Mouse (Mus musculus) heart, embryonic 14.5 days (tissue): Measurements from ENCODE around the gene Slc7a14. TPM values are rescaled to one million over a fixed set of nuclear protein-coding genes. Genes with fewer than 3 reads are reported as not detected.

ENCODE experiments used
- ATAC-seq: fragments of 200-750 bp; cut with Nextera tagmentation; 2 replicates; pipeline ENCODE4 v1.8.0; 2017; ENCODE audit warnings: low read depth, moderate TSS enrichment; ENCODE audit not compliant: insufficient number of reproducible peaks, insufficient read depth, low FRiP score
- H3K27ac ChIP-seq, 2 experiments: fragments of 200-500 bp in 1 of 2; fragments of 300-500 bp in 1 of 2; sonication (generic) in 1 of 2; replicated peaks in 1 of 2; 2 replicates each; pipeline ENCODE4 v1.5.1; 2012 to 2014; ENCODE audit warnings: low read depth in 2 of 2, low read length in 2 of 2, control low read depth in 1 of 2, mild to moderate bottlenecking in 1 of 2, mixed read lengths in 1 of 2; ENCODE audit not compliant: control insufficient read depth in 1 of 2, insufficient read depth in 1 of 2
- H3K27me3 ChIP-seq: fragments of 300-500 bp; sonication (generic); 2 replicates; pipeline ENCODE4 v1.6.1; 2014; ENCODE audit warnings: mild to moderate bottlenecking, low read length, control low read depth; ENCODE audit not compliant: control insufficient read depth, insufficient read depth
- H3K36me3 ChIP-seq: fragments of 300-500 bp; sonication (generic); 2 replicates; pipeline ENCODE4 v1.6.1; 2014; ENCODE audit warnings: mild to moderate bottlenecking, control low read depth, low read length, mixed read lengths; ENCODE audit not compliant: control insufficient read depth, insufficient read depth
- H3K4me1 ChIP-seq, 2 experiments: fragments of 200-500 bp in 1 of 2; fragments of 300-500 bp in 1 of 2; sonication (generic) in 1 of 2; 2 replicates each; pipeline ENCODE4 v1.6.1; 2012 to 2014; ENCODE audit warnings: low read length in 2 of 2, control low read depth in 1 of 2, mixed read lengths in 1 of 2; ENCODE audit not compliant: control insufficient read depth in 2 of 2, insufficient read depth in 2 of 2
- H3K4me2 ChIP-seq: fragments of 300-500 bp; sonication (generic); 2 replicates; pipeline ENCODE4 v1.6.1; 2014; ENCODE audit warnings: mild to moderate bottlenecking, low read length
- H3K4me3 ChIP-seq, 2 experiments: fragments of 200-500 bp in 1 of 2; fragments of 300-500 bp in 1 of 2; sonication (generic) in 1 of 2; 2 replicates each; pipeline ENCODE4 v1.5.1; 2012 to 2014; ENCODE audit warnings: low read length in 2 of 2, mild to moderate bottlenecking in 2 of 2, control low read depth in 1 of 2, low read depth in 1 of 2, moderate library complexity in 1 of 2; ENCODE audit not compliant: control insufficient read depth in 1 of 2, insufficient read depth in 1 of 2
- H3K9ac ChIP-seq: fragments of 300-500 bp; sonication (generic); 2 replicates; pipeline ENCODE4 v1.6.1; 2014; ENCODE audit warnings: mild to moderate bottlenecking, low read length
- H3K9me3 ChIP-seq: fragments of 300-500 bp; sonication (generic); 2 replicates; pipeline ENCODE4 v1.6.1; 2016; ENCODE audit warnings: low read length, control low read depth; ENCODE audit not compliant: control insufficient read depth
- WGBS: fragments of 180-500 bp; shearing (Covaris S2); extraction: QIAGEN DNeasy Blood & Tissue Kit; methylation state at CpG from one replicate; pipeline ENCODE4 v1.1.7; 2014; 5-methylcytosine and 5-hydroxymethylcytosine counted together
- polyA plus RNA-seq: library from polyadenylated mRNA; unstranded; fragments of >200 nt; fragmentation: Nextera tagmentation; extraction: Ambion mirVana; gene quantifications from 2 replicates; pipeline ENCODE4 v1.2.1, GENCODE M21; 2014

The Slc7a14 gene
- polyA plus RNA-seq, 1 experiment from 2014 or later: 0.66 TPM

DNA sequence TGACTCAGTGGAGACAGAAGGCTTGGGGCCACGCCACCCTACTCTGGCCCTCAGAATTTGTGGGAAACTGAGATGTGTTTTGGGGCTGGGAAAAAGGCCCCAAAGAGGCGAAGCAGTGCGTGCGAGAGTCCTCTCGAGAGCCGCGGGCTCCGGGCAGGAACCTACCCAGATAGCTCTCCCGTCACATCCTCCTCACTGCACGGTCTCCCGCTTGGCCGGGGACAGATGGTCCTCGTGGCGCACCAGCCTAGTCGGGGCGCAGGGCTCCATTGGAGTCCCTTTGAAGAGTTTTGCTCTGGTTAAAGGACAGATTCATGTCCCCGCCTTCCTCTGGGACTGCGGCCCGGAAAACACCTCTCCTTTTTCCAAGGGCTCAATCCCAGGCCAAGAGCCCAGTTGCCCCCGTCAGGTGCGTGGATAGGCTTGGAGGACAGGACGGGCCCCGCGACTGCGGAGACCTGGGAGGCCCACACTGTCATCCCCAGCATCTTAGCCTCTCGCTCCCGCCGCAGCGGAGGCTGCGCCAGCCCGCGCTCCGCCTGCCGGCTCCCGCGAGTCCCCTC, 726 bp downstream of the Slc7a14 start:
- ATAC-seq: no peak
- Histone ChIP-seq H3K4me3 (peak overlapping the region; percentile 5 to 19; a peak in 3 of 4 replicates), H3K9ac (no peak overlapping the region), H3K27ac (no peak overlapping the region), H3K4me1 (peaks cover 0 to 3% of the 10 kb centered on the region in 2 experiments; a peak in 1 of 4 replicates), H3K4me2 (peak overlapping the region; percentile 35), H3K27me3 (peaks cover 42% of the 10 kb centered on the region), H3K9me3 (no peaks in the 10 kb centered on the region), H3K36me3 (no peaks in the 10 kb centered on the region)
- 2% methylated on average over 36 of the region's 36 CpGs for WGBS

DNA sequence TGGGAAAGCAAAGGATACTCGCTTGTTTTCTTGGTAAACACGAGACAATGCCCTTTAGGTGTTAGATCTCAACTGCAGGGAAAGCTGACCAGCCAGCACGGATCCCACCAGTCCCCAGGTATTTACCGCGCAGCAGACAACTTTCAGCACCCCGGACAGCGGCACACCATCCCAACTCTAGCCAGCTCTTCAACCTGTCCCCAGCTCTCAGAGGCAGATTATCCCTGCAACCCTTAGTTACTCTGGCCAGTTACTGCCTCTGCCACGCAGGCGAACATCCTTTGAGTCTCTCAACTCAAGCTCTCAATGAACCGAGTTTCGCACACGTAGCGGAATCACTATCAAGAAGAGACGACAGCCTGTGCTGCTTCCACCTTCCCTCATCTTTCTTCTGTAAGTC, 1.3 kb downstream of the Slc7a14 start:
- no peak for ATAC-seq
- Histone ChIP-seq H3K9ac (no peak overlapping the region), H3K27me3 (peaks cover 42% of the 10 kb centered on the region), H3K4me1 (peaks cover 0 to 3% of the 10 kb centered on the region in 2 experiments; a peak in 1 of 4 replicates), H3K4me2 (peak overlapping the region; percentile 35; the same call in 1 of the 2 replicates), H3K9me3 (no peaks in the 10 kb centered on the region), H3K36me3 (no peaks in the 10 kb centered on the region), H3K27ac (no peak overlapping the region), H3K4me3 (0 out of 4 replicates have a peak overlapping the region, but pooled peaks of 1 of the 2 experiments have one; percentile 9)
- WGBS: 1% methylated on average over 14 of the region's 14 CpGs

DNA sequence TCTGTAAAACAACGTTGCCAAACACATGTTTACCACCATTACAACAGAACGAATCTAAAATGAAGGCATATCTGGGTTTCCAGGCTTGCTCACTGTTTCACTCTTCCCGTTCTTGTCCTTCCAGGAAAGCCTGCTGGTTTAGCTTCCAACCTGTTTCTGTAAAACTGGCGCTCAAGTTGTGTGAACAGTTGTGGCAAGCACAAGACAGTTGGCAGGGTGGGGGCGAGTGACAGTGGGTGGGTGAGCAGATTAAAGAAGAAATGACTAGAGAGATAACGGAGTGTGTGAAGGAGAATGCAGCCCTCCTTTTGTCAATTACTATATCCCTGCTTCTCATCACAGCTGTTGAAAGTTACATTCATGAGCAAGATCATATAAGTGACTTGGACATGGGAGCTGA, 2.2 kb downstream of the Slc7a14 start:
- peaks cover 42% of the 10 kb centered on the region for H3K27me3 ChIP-seq
- WGBS: 64% methylated on average over 6 of the region's 6 CpGs

DNA sequence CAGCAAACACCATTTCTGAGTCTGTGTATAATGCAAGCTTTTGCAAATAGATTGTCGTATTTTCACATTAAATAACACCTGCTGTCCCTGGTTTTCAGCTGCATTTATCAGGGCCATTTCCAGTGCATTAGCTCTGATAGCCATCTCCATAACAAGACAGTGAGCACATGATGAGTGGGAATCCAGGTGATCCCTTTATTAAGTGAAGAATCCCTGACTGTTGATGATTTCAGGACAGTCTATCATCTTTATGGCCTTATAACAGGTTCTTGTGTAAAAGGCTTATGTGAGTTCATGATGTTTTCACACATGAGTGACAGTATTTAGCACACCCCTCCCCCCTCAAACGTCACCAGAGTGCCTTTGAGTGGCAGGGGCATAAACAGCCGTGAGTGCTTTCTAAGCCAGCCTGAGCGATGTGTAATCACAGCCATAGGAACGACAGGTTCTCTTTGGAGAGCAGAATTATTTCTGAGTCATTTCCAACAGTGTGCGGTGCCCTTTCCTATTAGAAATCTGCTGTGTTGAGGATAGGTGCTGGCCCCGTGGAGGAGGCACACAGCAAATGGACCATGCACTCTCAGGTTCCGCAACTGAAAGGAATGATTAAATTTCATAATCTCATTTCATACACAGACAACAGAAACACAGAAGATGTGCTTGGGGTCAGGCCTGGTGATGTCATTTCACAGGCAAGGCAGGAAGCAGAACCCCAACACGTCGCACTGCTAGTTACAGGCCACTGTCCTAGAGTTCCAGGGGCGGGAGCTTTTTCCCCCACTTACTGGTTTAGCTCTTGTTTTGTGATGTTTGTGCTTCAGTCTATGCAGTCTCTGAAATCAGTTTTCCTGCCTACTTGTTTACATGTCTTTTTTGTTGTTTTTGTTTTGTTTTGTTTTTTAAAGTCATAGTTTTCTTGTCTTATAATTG, 18.2 kb downstream of the Slc7a14 start:
- H3K4me2 ChIP-seq: no peak overlapping the region
- no peak overlapping the region for H3K4me3 ChIP-seq
- H3K27me3 ChIP-seq: no peaks in the 10 kb centered on the region
- H3K27ac ChIP-seq: no peak overlapping the region
- H3K9ac ChIP-seq: no peak overlapping the region
- H3K4me1 ChIP-seq: no peaks in the 10 kb centered on the region
- H3K9me3 ChIP-seq: no peaks in the 10 kb centered on the region
- 59% methylated on average over 11 of the region's 11 CpGs for WGBS
- ATAC-seq: no peak
- no peaks in the 10 kb centered on the region for H3K36me3 ChIP-seq

More for the DNA sequence above, 2.2 kb downstream of the Slc7a14 start:
- peaks cover 0 to 3% of the 10 kb centered on the region in 2 experiments; a peak in 1 of 4 replicates for H3K4me1 ChIP-seq
- H3K4me3 ChIP-seq: no peak overlapping the region
- no peak overlapping the region for H3K4me2 ChIP-seq
- no peak overlapping the region for H3K9ac ChIP-seq
- no peak for ATAC-seq
- no peaks in the 10 kb centered on the region for H3K36me3 ChIP-seq
- H3K9me3 ChIP-seq: no peaks in the 10 kb centered on the region
- no peak overlapping the region for H3K27ac ChIP-seq

DNA sequence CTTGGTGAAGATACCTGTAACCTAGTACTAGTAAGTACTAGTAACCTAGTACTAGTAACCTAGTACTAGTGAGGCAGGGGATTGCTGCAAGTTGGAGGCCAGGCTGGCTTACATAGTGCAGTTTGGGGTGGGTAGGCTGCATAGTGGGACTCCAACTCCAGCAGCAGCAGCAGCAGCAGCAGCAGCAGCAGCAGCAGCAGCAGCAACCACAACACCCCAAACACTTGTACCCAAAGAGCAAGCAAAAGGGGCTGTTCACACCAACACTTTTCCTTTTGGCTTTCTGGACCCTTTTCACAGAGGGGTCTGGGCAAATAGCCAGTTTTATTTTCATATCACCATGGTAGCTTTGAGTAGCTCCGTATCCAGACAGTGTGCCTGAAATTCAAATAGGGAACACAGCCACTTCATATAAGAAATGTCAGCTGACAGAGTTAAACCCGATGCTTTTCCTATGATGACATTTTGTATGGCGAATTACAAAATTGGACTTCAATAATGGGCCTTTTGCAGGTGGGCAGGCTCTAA, 22.7 kb downstream of the Slc7a14 start:
- no peak overlapping the region for H3K27ac ChIP-seq
- no peak overlapping the region for H3K4me3 ChIP-seq
- no peak for ATAC-seq
- H3K27me3 ChIP-seq: no peaks in the 10 kb centered on the region
- no peaks in the 10 kb centered on the region for H3K36me3 ChIP-seq
- 49% methylated on average over 3 of the region's 3 CpGs for WGBS
- no peak overlapping the region for H3K4me2 ChIP-seq
- H3K9ac ChIP-seq: no peak overlapping the region
- no peaks in the 10 kb centered on the region for H3K4me1 ChIP-seq
- no peaks in the 10 kb centered on the region for H3K9me3 ChIP-seq

DNA sequence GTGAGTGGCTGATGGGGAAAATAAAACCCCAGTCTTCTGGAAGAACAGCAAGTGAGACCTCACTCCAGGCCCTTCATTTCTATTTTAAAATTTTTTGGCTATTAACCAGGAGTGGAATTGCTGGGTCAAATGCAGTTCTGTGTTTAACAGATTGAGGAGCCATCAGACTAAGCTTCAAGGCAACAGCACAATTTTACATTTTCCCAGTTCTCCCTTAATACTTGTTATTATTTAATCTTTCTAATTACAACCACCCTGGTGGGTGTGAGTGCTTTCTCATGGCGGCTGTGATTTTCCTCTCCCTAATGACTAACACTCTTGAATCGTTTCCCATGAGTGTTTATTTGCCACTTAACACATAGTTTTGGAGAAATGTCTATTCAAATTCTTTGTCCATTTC, 29.1 kb downstream of the Slc7a14 start:
- no peak overlapping the region for H3K27ac ChIP-seq
- H3K27me3 ChIP-seq: no peaks in the 10 kb centered on the region
- no peaks in the 10 kb centered on the region for H3K9me3 ChIP-seq
- H3K4me1 ChIP-seq: no peaks in the 10 kb centered on the region
- H3K9ac ChIP-seq: no peak overlapping the region
- ATAC-seq: no peak
- H3K4me2 ChIP-seq: no peak overlapping the region
- no peaks in the 10 kb centered on the region for H3K36me3 ChIP-seq
- H3K4me3 ChIP-seq: no peak overlapping the region
- WGBS: 64% methylated on average over 2 of the region's 2 CpGs

DNA sequence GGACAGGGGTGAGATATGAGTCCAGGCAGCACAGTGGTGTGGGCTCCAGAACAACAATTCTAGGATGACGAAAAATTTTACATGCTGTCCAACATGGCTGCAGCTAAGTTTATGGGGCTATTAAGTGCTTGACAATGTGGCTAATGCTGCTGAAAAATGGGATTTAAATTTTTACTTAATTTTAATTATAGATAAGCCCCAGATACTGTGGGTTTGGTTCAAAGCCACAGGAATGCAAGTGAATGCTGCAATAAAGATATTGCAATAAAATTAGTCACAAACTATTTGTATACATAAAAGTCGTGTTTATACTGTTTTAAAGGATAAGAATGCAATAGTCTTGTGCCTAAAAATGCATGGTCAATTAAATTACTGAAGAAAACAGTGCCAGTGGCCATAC, 35.3 kb downstream of the Slc7a14 start:
- Histone ChIP-seq H3K27ac (no peak overlapping the region), H3K4me2 (no peak overlapping the region), H3K36me3 (no peaks in the 10 kb centered on the region), H3K4me1 (no peaks in the 10 kb centered on the region), H3K9ac (no peak overlapping the region), H3K4me3 (no peak overlapping the region), H3K27me3 (no peaks in the 10 kb centered on the region), H3K9me3 (no peaks in the 10 kb centered on the region)
- 59% methylated on average over 2 of the region's 2 CpGs for WGBS
- no peak for ATAC-seq
